ENCODE assay signal across 9 mouse cellular contexts in genomic region chr12:85437172-85437876, GRCm38 (mm10). TPM values are rescaled to one million over a fixed set of nuclear protein-coding genes. Genes with fewer than 3 reads are reported as not detected.
DNase-seq lines count a peak whose midpoint lies in the region; ATAC-seq and TF ChIP-seq lines count a peak whose summit lies in the region.
"Had no signal": no experiment of that assay in that cellular context is flagged by ENCODE, and none has a peak within 500 bp of the region (broad histone marks: within the 10 kb centered on the region; RNA-seq: fewer than 3 reads in every experiment).

No protein-coding gene starts in this region.

- H3K4me2 ChIP-seq in liver, postnatal 0 days (ENCODE audit: low read depth, low read length), result 0 out of 2 replicates have a peak overlapping the region, but pooled peaks have one; percentile 4
- no peak overlapping the region for H3K4me2 ChIP-seq in liver, embryonic 12.5 days

- 0 out of 2 replicates have a peak, but pooled peaks cover under 1% of the 10 kb centered on the region for H3K27me3 ChIP-seq in liver, postnatal 0 days (ENCODE audit: insufficient read depth, low read length)
- peaks cover 14% of the 10 kb centered on the region for H3K27me3 ChIP-seq in liver, embryonic 12.5 days (replicated peaks)
- H3K27me3 ChIP-seq in heart, embryonic 10.5 days (ENCODE audit: insufficient read depth, poor library complexity, severe bottlenecking), result no peaks in the 10 kb centered on the region
- H3K27me3 ChIP-seq: Patski had no signal

- 49% methylated on average over 17 of the region's 17 CpGs for WGBS in liver, postnatal 0 days (ENCODE audit: insufficient replicate concordance)
- 40% methylated on average over 17 of the region's 17 CpGs for WGBS in liver, embryonic 12.5 days (ENCODE audit: insufficient replicate concordance)
- 53% methylated on average over 17 of the region's 17 CpGs for WGBS in heart, embryonic 10.5 days

- H3K27ac ChIP-seq in liver, postnatal 0 days (ENCODE audit: low read depth), result peak overlapping the region; percentile 29; the same call in 1 of the 2 replicates
- no peak overlapping the region for H3K27ac ChIP-seq in liver, embryonic 12.5 days
- H3K27ac ChIP-seq in heart, embryonic 10.5 days, result peak overlapping the region; percentile 84

- ATAC-seq in liver, postnatal 0 days, result peak; percentile 43; the same call in 1 of the 2 replicates
- ATAC-seq in liver, embryonic 12.5 days, result no peak
- ATAC-seq in megakaryocyte-erythroid progenitor cell, adult 5-6 weeks (replicated peaks; ENCODE audit: low FRiP score, low TSS enrichment, poor library complexity, severe bottlenecking), result no peak
- ATAC-seq: Patski had no signal

- no peaks in the 10 kb centered on the region for H3K9me3 ChIP-seq in liver, postnatal 0 days (ENCODE audit: low read length)
- H3K9me3 ChIP-seq in liver, embryonic 12.5 days (replicated peaks), result no peaks in the 10 kb centered on the region
- no peaks in the 10 kb centered on the region for H3K9me3 ChIP-seq in heart, embryonic 10.5 days

- H3K4me1 ChIP-seq in liver, postnatal 0 days (ENCODE audit: insufficient read depth), result peaks cover 4% of the 10 kb centered on the region; the same call in 1 of the 2 replicates
- no peaks in the 10 kb centered on the region for H3K4me1 ChIP-seq in liver, embryonic 12.5 days
- peaks cover 45% of the 10 kb centered on the region for H3K4me1 ChIP-seq in heart, embryonic 10.5 days

- peak; percentile 31 for DNase-seq in liver, postnatal 0 days
- peak; percentile 38 to 89 for DNase-seq in cerebellum, postnatal 4 days (ENCODE audit: low spot score in 2 of 2)
- no peak for DNase-seq in heart, embryonic 10.5 days (ENCODE audit: low spot score)
- DNase-seq in lung, postnatal 10 days, result peak; percentile 32
- no peak for DNase-seq in urinary bladder, postnatal 10 days (ENCODE audit: low spot score)
- DNase-seq in embryo, embryonic 10.5 days (ENCODE audit: low spot score), result no peak

- no peak overlapping the region for H3K4me3 ChIP-seq in liver, postnatal 0 days (ENCODE audit: low read depth, low read length)
- H3K4me3 ChIP-seq in liver, embryonic 12.5 days, result no peak overlapping the region
- H3K4me3 ChIP-seq in heart, embryonic 10.5 days, result no peak overlapping the region

- TF ChIP-seq CTCF in liver, postnatal 0 days (IDR thresholded peaks at IDR 0.05; ENCODE audit: low read depth), result no peak

- no peak overlapping the region for H3K9ac ChIP-seq in liver, postnatal 0 days (replicated peaks)
- H3K9ac ChIP-seq in liver, embryonic 12.5 days, result no peak overlapping the region

- H3K36me3 ChIP-seq in liver, postnatal 0 days (replicated peaks; ENCODE audit: insufficient read depth, low read length), result no peaks in the 10 kb centered on the region
- H3K36me3 ChIP-seq in liver, embryonic 12.5 days, result no peaks in the 10 kb centered on the region
- no peaks in the 10 kb centered on the region for H3K36me3 ChIP-seq in heart, embryonic 10.5 days

- no peak for TF ChIP-seq EP300 in liver, postnatal 0 days (IDR thresholded peaks at IDR 0.05; ENCODE audit: low read depth)

RNA-seq across cellular contexts. Expression of gene Fos, which starts 36.4 kb away (rescaled TPM):
- 1.3 and 1.6 TPM in 2 replicates for polyA plus RNA-seq in liver, postnatal 0 days (2015; fragmentation: Nextera tagmentation; extraction: Ambion mirVana)
- polyA plus RNA-seq in liver, embryonic 12.5 days (2016; fragmentation: Nextera tagmentation; extraction: Ambion mirVana), result 1.4 and 1.5 TPM in 2 replicates
- polyA plus RNA-seq in heart, embryonic 10.5 days (2016; fragmentation: Nextera tagmentation; extraction: Ambion mirVana), result 6.1 and 7.5 TPM in 2 replicates
- 2.8 and 16.5 TPM in 2 replicates for total RNA-seq in megakaryocyte-erythroid progenitor cell, adult 5-6 weeks (2014; fragmentation: Nextera tagmentation)
- 257 and 293 TPM in 2 replicates for total RNA-seq in megakaryocyte-erythroid progenitor cell, adult 5-6 weeks (2017)

Comparison
In these comparisons a context has a peak if more than half of its experiments do, and no peak if none do; other contexts are left out.
1. DNase-seq: peak in liver, postnatal 0 days (single experiment), cerebellum, postnatal 4 days (2 of 2) and lung, postnatal 10 days (single experiment); none in heart, embryonic 10.5 days (single experiment), urinary bladder, postnatal 10 days (single experiment) and embryo, embryonic 10.5 days (single experiment).